Mouse (Mus musculus): ENCODE data around the gene Cx3cl1.

Gene Cx3cl1

GRCm38 (mm10) chr8:94771941-94772670 lies at the start of gene Cx3cl1:
TSS of gene Cx3cl1 (plus strand) at chr8:94772009.
- DNase-seq = peak; percentile 71 to 72

DNA sequence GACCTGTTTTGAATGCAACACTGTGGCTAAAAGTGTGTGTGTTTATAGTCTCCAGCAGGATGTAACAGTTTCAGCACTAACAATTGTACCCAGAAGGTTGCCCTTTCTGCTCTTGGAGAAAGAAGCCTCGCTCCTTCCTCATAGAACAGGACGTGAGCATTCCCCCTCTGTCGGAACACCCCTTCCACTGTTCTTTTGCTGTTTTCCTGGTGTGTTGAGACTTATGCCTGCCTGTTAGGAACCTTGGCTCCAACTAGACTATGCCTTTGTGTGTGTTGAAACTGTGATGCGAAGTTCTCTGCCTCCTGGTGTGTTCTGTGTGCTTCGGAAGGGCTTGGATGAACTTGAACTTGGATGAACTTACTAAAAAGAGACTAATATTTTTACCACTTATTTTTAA lies 45.8 kb upstream of the Cx3cl1 start:
- DNase-seq = no peak

- no peak for DNase-seq
Measured at GRCm38 (mm10) chr8:94729301-94729700, 42.5 kb upstream of the Cx3cl1 start.

DNA sequence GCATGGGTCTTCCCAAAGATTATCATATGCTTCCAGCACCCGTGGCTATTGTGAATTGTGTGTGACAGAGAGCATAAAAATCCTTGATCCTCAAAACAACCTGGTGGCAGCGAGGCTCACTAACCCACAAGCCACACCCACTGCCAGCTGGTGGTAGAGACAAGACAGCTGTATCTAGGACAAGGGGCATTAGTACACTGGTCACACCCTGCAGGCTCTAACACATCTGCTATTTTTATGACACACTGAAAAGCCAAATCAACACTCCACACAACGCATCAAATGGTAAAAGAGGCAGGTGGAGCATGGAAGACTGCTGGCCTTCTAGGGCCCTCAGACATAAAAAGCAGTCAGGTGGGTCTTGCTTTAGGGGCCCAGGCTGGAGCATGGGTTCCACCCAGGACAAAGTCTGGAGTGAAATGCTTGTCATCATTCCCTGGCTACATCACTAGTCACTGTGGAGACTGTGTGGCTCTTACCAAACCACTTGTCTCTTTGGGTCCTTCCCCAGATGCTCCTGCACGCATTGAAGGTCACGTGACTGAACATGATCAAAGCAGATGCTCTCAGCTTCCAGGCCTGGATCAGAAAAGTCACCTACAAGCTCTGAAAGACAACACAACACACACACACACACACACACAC lies 37.9 kb upstream of the Cx3cl1 start:
- DNase-seq = no peak

DNA sequence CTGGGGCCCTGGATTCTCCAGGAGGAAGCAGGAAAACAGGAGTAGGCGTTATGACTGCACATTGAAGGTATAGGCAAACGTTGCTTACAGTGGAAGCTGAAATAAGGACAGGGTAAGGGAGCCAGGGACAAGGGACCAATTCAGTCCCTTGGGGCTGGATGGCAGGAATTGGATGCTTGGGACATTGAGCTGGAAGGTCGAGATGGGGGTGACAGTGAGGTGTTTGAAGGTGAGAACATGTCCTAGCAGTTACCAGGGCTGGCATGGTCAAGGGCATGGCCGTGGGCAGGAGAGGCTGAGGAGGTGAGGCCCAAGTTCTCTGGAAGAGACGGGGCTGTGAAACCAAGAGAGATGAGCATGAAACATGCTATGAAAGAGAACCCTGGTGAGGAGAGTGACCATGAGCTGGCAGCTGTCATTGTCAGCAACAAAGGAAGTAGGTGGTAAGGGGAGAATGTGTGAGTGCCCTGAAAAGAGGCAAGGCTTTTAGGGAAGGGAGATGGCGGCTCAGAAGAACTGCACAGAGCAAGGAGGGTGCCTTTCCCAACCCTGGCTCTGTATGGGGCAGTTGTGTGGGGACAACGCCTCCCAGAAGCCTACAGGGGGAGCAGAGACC lies 37.0 kb upstream of the Cx3cl1 start:
- DNase-seq = no peak

DNA sequence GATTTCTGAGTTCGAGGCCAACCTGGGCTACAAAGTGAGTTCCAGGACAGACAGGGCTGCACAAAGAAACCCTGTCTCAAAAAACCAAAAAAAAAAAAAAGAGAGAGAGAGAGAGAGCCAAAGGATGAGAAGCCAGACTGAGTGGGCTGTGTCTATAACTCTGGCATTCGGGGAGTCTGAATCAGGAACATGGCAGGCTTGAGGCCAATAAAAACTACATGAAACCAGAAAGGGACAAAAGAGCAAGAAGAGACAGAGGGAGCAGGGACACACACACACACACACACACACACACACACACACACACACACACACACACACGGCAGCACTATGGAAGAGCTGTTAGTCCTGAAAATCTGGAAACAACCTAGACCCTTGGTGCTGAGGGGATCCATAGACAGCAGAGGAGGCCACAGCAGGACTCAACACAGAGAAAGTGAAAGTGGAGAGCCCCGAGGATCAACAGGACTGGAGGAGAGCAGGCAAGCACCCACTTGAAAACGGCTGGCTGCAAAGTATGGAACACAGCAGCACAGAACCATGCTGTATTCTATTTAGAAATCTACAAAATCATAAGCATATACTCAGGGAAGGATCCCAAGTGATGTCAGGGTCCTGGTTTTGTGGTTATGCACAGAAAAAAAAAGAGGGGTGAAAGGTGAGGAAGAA lies 36.2 kb upstream of the Cx3cl1 start:
- no peak for DNase-seq

DNA sequence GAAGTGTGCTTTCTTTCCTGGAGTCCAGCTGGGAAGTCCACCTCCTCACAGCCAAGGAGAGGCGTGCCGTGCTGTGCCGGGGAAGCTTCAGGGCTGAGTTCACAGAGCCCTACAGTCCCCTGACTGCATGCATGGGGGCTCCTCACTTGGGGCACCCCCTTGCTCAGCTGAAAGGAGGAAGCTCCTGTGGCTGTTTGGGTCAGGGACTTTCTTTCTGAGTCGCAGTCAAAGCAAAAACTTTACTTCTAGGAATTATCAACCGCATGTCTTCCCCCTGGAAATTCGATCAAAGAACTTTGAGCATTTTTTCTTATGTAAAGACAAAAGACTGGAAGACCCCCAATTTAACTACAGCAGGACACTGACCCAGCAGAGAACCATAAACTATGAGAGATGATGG lies 32.0 kb upstream of the Cx3cl1 start:
- DNase-seq = no peak

DNA sequence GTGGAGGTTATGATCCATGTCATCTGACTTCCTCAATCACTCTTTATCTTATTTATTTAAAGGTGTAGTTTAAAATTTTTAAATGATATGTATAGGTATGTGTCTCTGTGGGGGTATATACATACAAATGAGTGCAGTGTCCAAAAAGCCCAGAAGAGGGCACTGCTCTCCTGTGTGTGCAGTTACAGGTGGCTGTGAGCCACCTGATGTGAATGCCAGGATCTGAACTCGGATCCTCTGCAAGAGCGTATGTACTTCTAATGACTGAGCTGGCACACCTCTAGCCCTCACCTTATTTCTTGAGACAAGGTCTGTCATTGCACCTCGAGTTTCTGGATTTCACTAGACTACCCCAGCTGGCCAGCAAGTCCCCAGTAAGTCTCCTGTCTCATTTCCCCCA lies 31.2 kb upstream of the Cx3cl1 start:
- no peak for DNase-seq

DNA sequence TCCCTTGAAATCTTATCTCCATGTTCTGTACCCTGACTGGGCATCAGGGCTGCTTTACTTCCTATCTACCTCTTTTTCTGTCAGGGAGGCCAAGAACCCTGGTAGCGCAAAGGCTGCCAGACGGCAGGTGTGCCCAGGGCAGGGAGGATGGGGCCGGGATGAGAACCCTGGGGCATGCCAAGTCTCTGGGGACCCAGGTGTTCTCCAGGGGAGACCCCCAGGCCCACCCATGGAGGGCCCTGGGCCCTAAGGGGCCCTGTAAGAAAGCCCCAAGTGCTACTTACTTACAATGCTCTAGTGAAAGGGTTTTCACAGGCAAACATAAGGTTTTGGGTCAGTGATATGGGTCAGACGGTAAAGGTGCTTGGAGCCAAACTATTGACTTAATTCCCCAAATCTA lies 30.1 kb upstream of the Cx3cl1 start:
- no peak for DNase-seq

DNA sequence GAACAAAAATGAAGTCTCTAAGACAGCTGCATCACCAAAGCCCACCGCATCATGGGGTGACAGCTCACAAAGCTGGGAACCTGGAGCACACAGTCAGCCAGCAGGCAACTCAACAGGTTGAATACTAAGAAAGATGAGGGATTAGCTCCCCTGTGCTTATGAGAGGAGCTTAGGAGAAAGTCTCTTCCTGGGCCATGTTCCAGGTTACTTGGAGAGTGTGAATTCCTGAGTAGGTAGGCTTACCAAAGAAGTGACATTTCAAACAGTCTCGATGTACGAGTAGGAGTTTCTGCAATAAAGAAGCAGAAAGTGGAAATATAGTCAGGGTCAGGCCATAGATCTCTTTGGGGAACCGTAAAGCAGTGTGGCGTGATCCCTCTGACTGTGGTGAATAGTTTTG lies 27.3 kb upstream of the Cx3cl1 start:
- DNase-seq = no peak

- no peak for DNase-seq
Measured at GRCm38 (mm10) chr8:94744972-94745371, 26.8 kb upstream of the Cx3cl1 start.

DNA sequence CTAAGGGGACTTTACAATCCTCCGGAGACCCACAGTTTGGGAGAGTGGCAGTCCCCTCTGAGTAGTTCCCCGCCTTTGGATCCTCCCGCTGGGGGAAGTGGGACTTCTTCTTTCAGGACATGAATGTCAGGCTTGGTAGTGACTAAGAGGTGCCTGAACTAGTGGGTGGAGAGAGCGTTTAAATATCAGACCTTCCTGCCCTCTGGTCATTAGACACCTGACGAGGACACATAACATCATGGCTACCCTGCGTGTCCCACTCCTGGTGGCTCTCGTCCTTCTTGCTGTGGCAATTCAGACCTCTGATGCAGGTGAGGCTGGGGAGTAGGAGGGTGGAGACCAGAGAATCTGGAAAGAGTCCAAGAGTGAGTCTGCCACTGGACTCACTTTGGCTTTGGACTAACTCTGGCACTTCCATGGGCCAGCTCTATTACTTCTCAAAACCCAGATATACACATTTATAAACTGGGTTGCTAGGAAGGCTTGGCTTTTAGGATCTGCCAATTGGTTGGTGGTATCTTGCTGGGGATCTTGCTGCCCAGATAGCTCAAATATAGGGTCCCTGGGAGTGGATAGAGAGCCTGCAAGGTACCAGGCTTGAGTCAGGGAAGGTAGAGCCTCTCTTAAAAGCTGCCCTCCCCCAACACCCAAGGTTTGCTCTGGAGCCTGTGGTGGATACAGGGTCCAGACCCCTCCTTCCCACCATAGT lies 26.2 kb upstream of the Cx3cl1 start, which contains the start of gene Ccl22:
TSS of gene Ccl22 (plus strand) at position 115 of the 709 bp plus-strand sequence.
- DNase-seq = no peak

- DNase-seq = no peak
Measured at GRCm38 (mm10) chr8:94746832-94747231, 25.0 kb upstream of the Cx3cl1 start.

- no peak for DNase-seq
Measured at GRCm38 (mm10) chr8:94748363-94748762, 23.4 kb upstream of the Cx3cl1 start.

- DNase-seq = no peak
Measured at GRCm38 (mm10) chr8:94749942-94750341, 21.9 kb upstream of the Cx3cl1 start.

DNA sequence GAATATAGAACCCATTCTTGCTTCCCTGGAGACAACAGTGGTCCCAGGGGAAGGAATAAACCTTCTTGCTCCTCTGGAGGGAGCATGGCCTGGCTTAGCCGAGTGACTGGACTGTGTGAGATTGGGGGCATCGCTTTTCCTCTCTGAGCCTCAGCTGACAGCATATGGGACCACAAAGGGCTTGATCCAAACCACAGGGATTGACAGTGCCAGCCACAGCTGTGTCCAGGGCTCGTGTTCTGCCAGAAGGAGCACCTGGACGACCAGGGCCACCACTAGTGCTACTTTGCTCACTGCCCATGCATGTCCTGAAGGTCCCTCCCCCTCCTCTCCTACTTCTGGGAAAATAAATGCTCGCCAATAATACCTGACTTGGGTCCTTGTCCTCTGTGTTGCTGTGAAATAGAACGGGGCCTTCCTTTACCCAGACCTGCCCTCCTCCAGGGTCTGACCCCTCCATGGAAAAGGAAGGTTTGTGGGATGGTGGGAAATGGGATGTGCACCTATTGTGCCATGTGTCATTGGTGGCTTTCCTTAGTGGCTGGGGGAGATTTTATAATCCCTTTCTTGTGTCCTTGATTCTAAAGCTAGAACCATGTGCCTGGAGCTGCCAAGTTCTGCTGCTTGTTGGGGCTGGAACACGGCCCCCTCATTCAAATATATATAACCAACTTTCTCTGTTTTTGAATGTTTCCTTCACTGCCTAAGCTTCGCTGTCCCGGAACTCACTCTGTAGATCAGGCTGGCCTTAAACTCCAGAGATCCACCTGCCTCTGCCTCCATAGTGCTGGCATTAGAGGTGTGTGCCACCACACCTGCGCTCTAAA lies 20.6 kb upstream of the Cx3cl1 start:
- no peak for DNase-seq

DNA sequence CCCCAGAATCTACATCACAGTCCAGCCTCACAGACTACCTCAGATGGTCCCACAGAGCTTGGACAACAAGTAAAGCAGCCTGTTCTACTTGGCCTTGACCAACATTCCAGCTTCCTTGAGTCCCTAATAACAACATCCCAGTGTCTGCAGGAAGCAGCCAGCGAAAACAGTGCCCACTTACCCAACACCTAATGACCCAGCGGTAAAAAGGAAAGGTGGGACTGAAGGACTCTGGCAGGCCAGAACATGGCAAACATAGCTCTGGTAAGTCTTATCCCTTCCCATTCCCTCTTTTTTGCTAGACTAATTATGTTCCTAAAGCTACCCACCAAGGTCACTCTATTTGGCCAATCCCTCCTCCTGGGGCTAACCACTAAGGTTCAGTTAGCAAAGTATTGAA lies 17.8 kb upstream of the Cx3cl1 start:
- no peak for DNase-seq

DNA sequence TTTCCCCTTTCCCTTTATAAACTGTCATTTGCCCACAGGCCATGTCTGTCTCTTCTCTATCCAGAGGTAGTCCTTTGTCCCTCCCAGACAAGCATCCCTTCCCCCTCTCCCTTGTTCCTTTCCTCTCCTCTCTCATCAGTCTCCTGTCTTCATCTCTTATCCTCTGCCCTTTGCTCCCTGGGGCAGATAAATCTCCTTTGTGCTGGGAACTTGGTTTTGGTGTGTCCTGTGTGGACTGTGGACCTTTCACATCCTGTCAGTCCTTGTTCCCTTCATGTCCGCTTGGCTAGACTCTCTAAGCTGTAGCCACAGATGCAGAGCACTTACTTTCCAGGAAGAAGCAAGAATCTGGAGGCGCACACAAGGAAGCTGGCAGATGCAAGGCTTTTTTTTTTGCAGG lies 17.3 kb upstream of the Cx3cl1 start:
- no peak for DNase-seq

- DNase-seq = no peak
Measured at GRCm38 (mm10) chr8:94767035-94767434, 4.8 kb upstream of the Cx3cl1 start.

GRCm38 (mm10) chr8:94770945-94771344 lies 864 bp upstream of the Cx3cl1 start:
- DNase-seq = peak in 1 of 2 experiments; percentile 17

DNA sequence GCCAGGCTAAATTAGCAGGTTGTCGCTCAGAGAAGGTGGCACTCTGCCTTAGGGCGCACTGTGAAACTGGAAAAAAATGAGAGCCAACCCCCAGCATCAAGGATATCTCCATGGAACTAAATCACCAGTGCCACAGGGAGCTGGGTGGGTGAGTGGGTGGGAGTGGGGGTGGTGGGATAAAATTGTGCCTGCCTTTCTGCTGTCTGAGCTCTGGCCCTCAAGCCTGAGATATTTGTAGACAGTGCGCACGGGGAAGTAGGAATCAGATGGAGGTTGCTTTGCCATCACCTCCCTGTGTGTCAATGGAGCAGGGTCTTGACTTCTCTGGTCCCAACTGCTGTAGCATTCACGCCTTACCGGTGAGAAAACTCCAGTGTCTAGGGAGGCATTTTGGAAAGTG lies 1.2 kb downstream of the Cx3cl1 start:
- peak in 1 of 2 experiments; percentile 8 for DNase-seq

DNA sequence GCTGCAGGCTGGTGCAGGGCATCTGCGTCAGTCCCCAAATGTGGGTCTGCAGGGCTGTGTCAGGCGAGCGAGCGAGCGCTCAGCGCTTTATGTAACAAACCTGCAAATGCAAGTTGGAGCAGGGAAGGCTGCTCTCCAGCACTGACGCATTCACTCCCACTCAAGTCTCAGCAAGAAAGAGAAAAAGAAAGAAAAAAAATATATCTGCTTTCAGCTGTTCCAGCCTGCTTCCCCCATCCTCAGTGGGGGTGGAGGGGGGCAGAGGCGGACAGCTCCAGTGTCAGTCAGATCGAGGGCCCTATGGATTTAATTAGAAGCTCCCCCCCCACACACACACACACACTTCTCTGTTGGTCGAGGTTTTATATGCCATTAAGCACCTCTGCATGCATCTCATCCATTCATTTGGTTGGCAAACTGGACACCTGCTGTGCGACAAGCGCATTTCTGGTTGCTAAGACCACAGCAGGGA lies 1.9 kb downstream of the Cx3cl1 start:
- peak; percentile 27 to 33 for DNase-seq

All from cerebellum, postnatal 36 days (tissue).